In the genomic region with DNA sequence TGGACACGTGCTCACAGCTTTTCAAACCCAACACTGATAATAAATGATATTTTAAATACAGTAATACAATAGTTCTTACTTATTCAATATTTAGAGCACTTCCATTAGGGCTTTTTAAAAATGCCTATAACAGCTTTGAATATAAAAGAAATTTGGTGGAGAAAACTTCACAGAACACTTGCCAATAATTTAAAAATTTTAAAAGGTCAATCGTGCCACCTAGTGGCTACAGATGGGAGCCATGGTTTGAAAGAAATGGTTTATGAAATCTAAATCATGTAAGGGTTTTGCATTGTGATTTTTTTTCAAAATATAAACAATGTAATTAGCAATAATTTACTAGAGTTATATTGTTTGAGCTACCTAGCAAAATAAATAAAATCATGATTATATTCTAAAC, we compare ENCODE assay signal across 8 mouse cellular contexts.
A peak's percentile ranks its signal among the peaks of the same experiment; 100 is the strongest.
DNase-seq lines count a peak whose midpoint lies in the region; ATAC-seq and TF ChIP-seq lines count a peak whose summit lies in the region.

No protein-coding gene starts in this region.

- H3K4me1 ChIP-seq in heart, embryonic 10.5 days, result no peaks in the 10 kb centered on the region
- H3K4me1 ChIP-seq in midbrain, postnatal 0 days (ENCODE audit: insufficient read depth, low read length), result no peaks in the 10 kb centered on the region
- no peaks in the 10 kb centered on the region for H3K4me1 ChIP-seq in midbrain, embryonic 15.5 days

- no peak for ATAC-seq in midbrain, postnatal 0 days (ENCODE audit: low FRiP score)
- no peak for ATAC-seq in midbrain, embryonic 15.5 days (replicated peaks)
- 0 out of 2 replicates have a peak, but pooled peaks have one; percentile 44 for ATAC-seq in megakaryocyte progenitor cell, adult 5-6 weeks (replicated peaks; ENCODE audit: poor library complexity)

- H3K27me3 ChIP-seq in heart, embryonic 10.5 days (ENCODE audit: insufficient read depth, poor library complexity, severe bottlenecking), result no peaks in the 10 kb centered on the region
- H3K27me3 ChIP-seq in midbrain, postnatal 0 days (ENCODE audit: insufficient read depth, low read length), result no peaks in the 10 kb centered on the region
- no peaks in the 10 kb centered on the region for H3K27me3 ChIP-seq in midbrain, embryonic 15.5 days (replicated peaks)

- intact Hi-C loops in heart, postnatal 10 days (cut with DNase I), result loop anchor here (1.0 to 10.0 kb wide), 2 partner anchors 711 to 1366 kb away; no protein-coding TSS in a partner anchor

- H3K9ac ChIP-seq in midbrain, postnatal 0 days (replicated peaks; ENCODE audit: low read length, poor library complexity, severe bottlenecking), result no peak overlapping the region
- no peak overlapping the region for H3K9ac ChIP-seq in midbrain, embryonic 15.5 days

- TF ChIP-seq CTCF in midbrain, postnatal 0 days (IDR thresholded peaks at IDR 0.05), result peak; percentile 80

- 40% methylated on average over 2 of the region's 2 CpGs for WGBS in heart, embryonic 10.5 days
- 45% methylated on average over 2 of the region's 2 CpGs for WGBS in midbrain, postnatal 0 days
- WGBS in midbrain, embryonic 15.5 days, result 44% methylated on average over 2 of the region's 2 CpGs

- H3K9me3 ChIP-seq in heart, embryonic 10.5 days, result no peaks in the 10 kb centered on the region
- no peaks in the 10 kb centered on the region for H3K9me3 ChIP-seq in midbrain, postnatal 0 days (ENCODE audit: low read length)
- H3K9me3 ChIP-seq in midbrain, embryonic 15.5 days, result no peaks in the 10 kb centered on the region

- peak; percentile 16 to 55 for DNase-seq in heart, postnatal 10 days
- DNase-seq in heart, embryonic 10.5 days (ENCODE audit: low spot score), result no peak
- DNase-seq in midbrain, postnatal 0 days (ENCODE audit: low spot score), result peak; percentile 62
- peak; percentile 58 for DNase-seq in brain, adult 2 months (ENCODE audit: low read depth, low spot score)
- no peak for DNase-seq in spleen, postnatal 4 days (ENCODE audit: low spot score in 2 of 2)
- DNase-seq in adrenal gland, postnatal 25 days, result no peak

- no peaks in the 10 kb centered on the region for H3K36me3 ChIP-seq in heart, embryonic 10.5 days
- no peaks in the 10 kb centered on the region for H3K36me3 ChIP-seq in midbrain, postnatal 0 days (ENCODE audit: insufficient read depth, low read length)
- no peaks in the 10 kb centered on the region for H3K36me3 ChIP-seq in midbrain, embryonic 15.5 days (replicated peaks)

- no peak overlapping the region for H3K4me3 ChIP-seq in heart, embryonic 10.5 days
- H3K4me3 ChIP-seq in midbrain, postnatal 0 days (ENCODE audit: low read depth, low read length), result no peak overlapping the region
- H3K4me3 ChIP-seq in midbrain, embryonic 15.5 days, result no peak overlapping the region

- H3K27ac ChIP-seq in heart, embryonic 10.5 days, result no peak overlapping the region
- H3K27ac ChIP-seq in midbrain, postnatal 0 days (ENCODE audit: low read depth, low read length), result no peak overlapping the region
- H3K27ac ChIP-seq in midbrain, embryonic 15.5 days, result no peak overlapping the region

- no peak overlapping the region for H3K4me2 ChIP-seq in midbrain, postnatal 0 days (ENCODE audit: low read depth, low read length, poor library complexity, severe bottlenecking)
- H3K4me2 ChIP-seq in midbrain, embryonic 15.5 days, result no peak overlapping the region

Comparison
In these comparisons a context has a peak if more than half of its experiments do, and no peak if none do; other contexts are left out.
1. DNase-seq: peak in heart, postnatal 10 days (2 of 2), midbrain, postnatal 0 days (single experiment) and brain, adult 2 months (single experiment); none in heart, embryonic 10.5 days (single experiment), spleen, postnatal 4 days (0 of 2) and adrenal gland, postnatal 25 days (single experiment).